In the genomic region with DNA sequence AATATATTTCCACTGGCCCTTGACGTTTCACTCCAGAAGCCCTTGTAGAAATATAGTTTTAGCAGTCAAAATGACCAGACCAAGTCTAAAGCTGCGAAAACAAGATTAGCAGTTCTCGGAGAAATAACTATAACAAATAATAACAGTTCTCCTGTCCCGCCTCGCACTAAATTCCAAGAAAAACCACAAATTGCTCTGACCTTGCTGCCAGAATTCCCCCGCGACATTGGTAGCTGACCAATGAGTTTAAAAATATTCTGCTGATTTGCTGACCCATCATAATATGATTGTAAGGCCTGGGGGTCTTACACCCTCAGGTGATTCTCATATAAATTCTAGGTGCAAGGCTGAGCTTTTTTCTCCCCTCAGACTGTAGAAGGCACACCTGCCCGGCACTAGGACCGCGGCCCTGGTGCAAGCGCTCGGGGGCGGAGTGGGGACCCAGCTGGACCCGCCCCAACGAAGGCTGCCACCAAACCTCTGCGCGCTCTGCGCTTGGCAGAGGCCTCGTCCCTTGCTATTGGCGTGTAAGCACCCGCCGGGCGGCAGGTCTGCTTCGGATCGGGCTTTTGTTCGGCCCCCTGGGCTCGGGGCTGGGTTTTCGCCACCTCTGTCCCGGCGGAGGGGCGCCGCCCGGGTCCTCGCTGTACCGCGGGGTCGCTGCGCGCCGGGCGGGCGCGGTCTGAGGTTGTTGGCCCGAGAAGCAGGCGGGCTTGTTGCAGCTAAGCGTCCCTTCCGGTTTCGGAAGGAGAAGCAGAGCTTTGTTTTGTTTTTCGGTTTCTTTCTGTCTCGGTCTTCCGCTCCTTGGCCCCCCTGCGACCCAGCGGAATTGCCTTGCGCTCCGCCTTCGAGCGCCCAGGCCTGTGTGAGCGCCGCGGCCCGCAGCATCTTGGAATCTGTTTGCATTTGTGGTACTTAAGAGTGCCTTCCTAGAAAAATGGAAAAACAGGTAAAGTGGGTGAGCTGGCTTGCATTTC, we compare ENCODE assay signal across 8 mouse cellular contexts. TPM values are rescaled to one million over a fixed set of nuclear protein-coding genes. Genes with fewer than 3 reads are reported as not detected.
DNase-seq lines count a peak whose midpoint lies in the region; ATAC-seq lines count a peak whose summit lies in the region.

A gene (plus strand): TSS at position 459 of the 977 bp plus-strand sequence.

- peaks cover 29% of the 10 kb centered on the region for H3K36me3 ChIP-seq in forebrain, embryonic 10.5 days (replicated peaks)
- peaks cover 13% of the 10 kb centered on the region; the same call in 1 of the 2 replicates for H3K36me3 ChIP-seq in heart, embryonic 16.5 days (ENCODE audit: control insufficient read depth, insufficient read depth)
- H3K36me3 ChIP-seq in liver, embryonic 15.5 days (replicated peaks): peaks cover 28% of the 10 kb centered on the region
- H3K36me3 ChIP-seq in neural tube, embryonic 12.5 days: peaks cover 3% of the 10 kb centered on the region; the same call in 1 of the 2 replicates

- H3K4me1 ChIP-seq in forebrain, embryonic 10.5 days: peaks cover 22% of the 10 kb centered on the region
- peaks cover 15% of the 10 kb centered on the region for H3K4me1 ChIP-seq in heart, embryonic 16.5 days (ENCODE audit: control insufficient read depth, insufficient read depth, low read length)
- H3K4me1 ChIP-seq in liver, embryonic 15.5 days (replicated peaks): peaks cover 41% of the 10 kb centered on the region
- peaks cover 14% of the 10 kb centered on the region for H3K4me1 ChIP-seq in neural tube, embryonic 12.5 days

- H3K27me3 ChIP-seq in forebrain, embryonic 10.5 days (ENCODE audit: poor library complexity, severe bottlenecking): no peaks in the 10 kb centered on the region
- H3K27me3 ChIP-seq in heart, embryonic 16.5 days (ENCODE audit: control insufficient read depth, insufficient read depth, low read length): no peaks in the 10 kb centered on the region
- no peaks in the 10 kb centered on the region for H3K27me3 ChIP-seq in liver, embryonic 15.5 days
- H3K27me3 ChIP-seq in neural tube, embryonic 12.5 days (replicated peaks): no peaks in the 10 kb centered on the region

- H3K4me2 ChIP-seq in heart, embryonic 16.5 days (ENCODE audit: low read depth, low read length): peak within 1 kb of the TSS; percentile 63
- peak within 1 kb of the TSS; percentile 69 for H3K4me2 ChIP-seq in liver, embryonic 15.5 days
- H3K4me2 ChIP-seq in neural tube, embryonic 12.5 days (replicated peaks): peak within 1 kb of the TSS; percentile 58

- peak within 1 kb of the TSS; percentile 94 for H3K9ac ChIP-seq in heart, embryonic 16.5 days (ENCODE audit: low read length)
- H3K9ac ChIP-seq in liver, embryonic 15.5 days: peak within 1 kb of the TSS; percentile 98
- peak within 1 kb of the TSS; percentile 91 for H3K9ac ChIP-seq in neural tube, embryonic 12.5 days

- ATAC-seq in CD4-positive, CD25-positive, alpha-beta regulatory T cell, adult 4 months: peak; percentile 85
- ATAC-seq in heart, embryonic 16.5 days (replicated peaks; ENCODE audit: extremely low read depth, insufficient read depth, low FRiP score): peak; percentile 99
- peak; percentile 95 for ATAC-seq in liver, embryonic 15.5 days (ENCODE audit: insufficient read depth)
- ATAC-seq in neural tube, embryonic 12.5 days (ENCODE audit: low FRiP score, low read depth): peak; percentile 100

- peaks cover 7% of the 10 kb centered on the region; the same call in 1 of the 2 replicates for H3K9me3 ChIP-seq in forebrain, embryonic 10.5 days
- H3K9me3 ChIP-seq in heart, embryonic 16.5 days (replicated peaks; ENCODE audit: control insufficient read depth, low read length): peaks cover 9% of the 10 kb centered on the region
- H3K9me3 ChIP-seq in liver, embryonic 15.5 days (replicated peaks): no peaks in the 10 kb centered on the region
- H3K9me3 ChIP-seq in neural tube, embryonic 12.5 days: no peaks in the 10 kb centered on the region

- peak; percentile 63 for DNase-seq in c-Kit-negative CD71-positive TER-119-positive erythroid progenitor cells, embryonic 14.5 days (ENCODE audit: low read depth, low spot score)
- peak; percentile 87 for DNase-seq in forebrain, embryonic 10.5 days (ENCODE audit: extremely low spot score, low spot score)
- peak; percentile 93 to 94 for DNase-seq in kidney, postnatal 36 days
- DNase-seq in telencephalon, adult 2 months (ENCODE audit: low read depth, low spot score): peak; percentile 78

- H3K27ac ChIP-seq in forebrain, embryonic 10.5 days: peak within 1 kb of the TSS; percentile 99
- H3K27ac ChIP-seq in heart, embryonic 16.5 days (ENCODE audit: low read length): peak within 1 kb of the TSS; percentile 99
- H3K27ac ChIP-seq in liver, embryonic 15.5 days (replicated peaks): peak within 1 kb of the TSS; percentile 97
- H3K27ac ChIP-seq in neural tube, embryonic 12.5 days: peak within 1 kb of the TSS; percentile 93

- 6% methylated on average over 61 of the region's 61 CpGs for WGBS in forebrain, embryonic 10.5 days
- 4% methylated on average over 61 of the region's 61 CpGs for WGBS in heart, embryonic 16.5 days
- WGBS in liver, embryonic 15.5 days (ENCODE audit: insufficient replicate concordance): 2% methylated on average over 61 of the region's 61 CpGs
- WGBS in neural tube, embryonic 12.5 days: 5% methylated on average over 61 of the region's 61 CpGs

- peak within 1 kb of the TSS; percentile 82 for H3K4me3 ChIP-seq in forebrain, embryonic 10.5 days
- H3K4me3 ChIP-seq in heart, embryonic 16.5 days (ENCODE audit: low read length): peak within 1 kb of the TSS; percentile 91
- H3K4me3 ChIP-seq in liver, embryonic 15.5 days (replicated peaks): peak within 1 kb of the TSS; percentile 98
- peak within 1 kb of the TSS; percentile 72 for H3K4me3 ChIP-seq in neural tube, embryonic 12.5 days

RNA-seq across cellular contexts. Expression of the gene that starts here (rescaled TPM):
- 100 to 1,000 TPM; 268 to 366 TPM for polyA plus RNA-seq in CD4-positive, CD25-positive, alpha-beta regulatory T cell, adult 4 months (2017; shearing (Covaris generic))
- polyA plus RNA-seq in forebrain, embryonic 10.5 days (2016; fragmentation: Nextera tagmentation; extraction: Ambion mirVana): 42.0 and 47.6 TPM in 2 replicates
- 19.3 and 21.0 TPM in 2 replicates for polyA plus RNA-seq in heart, embryonic 16.5 days (2015; fragmentation: Nextera tagmentation; extraction: Ambion mirVana)
- polyA plus RNA-seq in liver, embryonic 15.5 days (2015; fragmentation: Nextera tagmentation; extraction: Ambion mirVana): 26.6 and 27.3 TPM in 2 replicates
- 39.6 and 41.6 TPM in 2 replicates for polyA plus RNA-seq in neural tube, embryonic 12.5 days (2016; fragmentation: Nextera tagmentation; extraction: Ambion mirVana)

Comparison
In these comparisons a context has a peak if more than half of its experiments do, and no peak if none do; other contexts are left out.
1. Peak in every context shown above with its lines: DNase-seq, ATAC-seq, H3K4me3 ChIP-seq and H3K27ac ChIP-seq.